Mouse (Mus musculus): Measurements from ENCODE around the gene Mindy4.

DNA sequence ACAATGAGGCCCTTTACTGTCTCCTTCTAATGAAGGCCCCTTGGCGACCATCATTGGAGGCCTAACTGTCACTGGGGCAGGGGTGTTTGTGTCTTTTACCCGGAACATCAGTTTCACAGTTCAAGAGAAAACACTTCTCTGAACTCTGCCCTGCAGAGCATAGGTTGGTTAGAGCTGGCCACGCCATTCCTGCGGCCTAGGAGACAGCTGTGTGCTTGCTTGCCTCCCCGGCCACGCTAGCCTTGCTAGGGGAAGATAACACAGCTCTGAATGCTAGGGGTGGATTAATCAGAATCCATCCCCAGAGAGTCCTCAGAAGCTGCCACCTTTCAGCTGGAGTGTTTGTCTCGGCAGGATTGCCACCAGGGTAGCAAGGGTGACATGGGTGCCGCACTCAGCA, 96.3 kb downstream of the Mindy4 start:
- TF ChIP-seq MXI1 (IDR thresholded peaks at IDR 0.05; ENCODE audit: low read depth, low read length) (no peak), EP300 (IDR thresholded peaks at IDR 0.05; ENCODE audit: low read depth in 1 of 2, low read length in 2 of 2) (no peak), TAL1 (IDR thresholded peaks at IDR 0.05; ENCODE audit: low read length) (no peak), KAT2A (conservative IDR thresholded peaks at IDR 0.05; ENCODE audit: low read depth, low read length) (no peak), MEF2A (IDR thresholded peaks at IDR 0.05; ENCODE audit: extremely low read depth, insufficient replicate concordance, low read depth, low read length, poor library complexity, severe bottlenecking) (no peak), POLR2A (IDR thresholded peaks at IDR 0.05; ENCODE audit: control insufficient read depth in 1 of 2, insufficient read depth in 1 of 2, low read depth in 1 of 2, low read length in 2 of 2, poor library complexity in 1 of 2) (no peak), CTCF (IDR thresholded peaks at IDR 0.05 in 2 of 3, conservative IDR thresholded peaks at IDR 0.05 in 1 of 3; ENCODE audit: control insufficient read depth in 1 of 3, insufficient read depth in 1 of 3, low read depth in 2 of 3, low read length in 3 of 3, poor library complexity in 1 of 3, severe bottlenecking in 1 of 3) (no peak), TCF12 (IDR thresholded peaks at IDR 0.05; ENCODE audit: low read depth, low read length) (no peak), E2F4 (IDR thresholded peaks at IDR 0.05; ENCODE audit: borderline replicate concordance, low read depth, low read length) (no peak), POLR2AphosphoS2 (IDR thresholded peaks at IDR 0.05; ENCODE audit: low read length) (no peak), RCOR1 (IDR thresholded peaks at IDR 0.05; ENCODE audit: low read depth, low read length) (no peak), ZNF384 (IDR thresholded peaks at IDR 0.05; ENCODE audit: low read depth, low read length) (no peak), SIN3A (IDR thresholded peaks at IDR 0.05; ENCODE audit: low read length) (no peak), MAX (IDR thresholded peaks at IDR 0.05; ENCODE audit: low read length) (no peak)

All from MEL (cell line).